Mouse (Mus musculus) hindbrain, embryonic 14.5 days (tissue): Measurements from ENCODE around the gene Slc25a15. TPM values are rescaled to one million over a fixed set of nuclear protein-coding genes. Genes with fewer than 3 reads are reported as not detected.
A peak's percentile ranks its signal among the peaks of the same experiment; 100 is the strongest.

Source experiments
- ATAC-seq: fragments of 200-750 bp; cut with Nextera tagmentation; 2 replicates; pipeline ENCODE4 v1.8.0; 2017; ENCODE audit warnings: moderate number of reproducible peaks, mild to moderate bottlenecking, moderate TSS enrichment, moderate library complexity; ENCODE audit not compliant: low FRiP score
- DNase-seq: peaks from one replicate; pipeline ENCODE4 v3.0.0-alpha.2; 2015; ENCODE audit warnings: low spot score
- H3K27ac ChIP-seq: fragments of 300-500 bp; sonication (generic); 2 replicates; pipeline ENCODE4 v1.5.1; 2014; ENCODE audit warnings: mild to moderate bottlenecking, moderate library complexity
- H3K27me3 ChIP-seq: fragments of 300-500 bp; sonication (generic); 2 replicates; pipeline ENCODE4 v1.6.1; 2014; ENCODE audit warnings: mild to moderate bottlenecking, low read length, mixed read lengths; ENCODE audit not compliant: control insufficient read depth, insufficient read depth
- H3K36me3 ChIP-seq: fragments of 300-500 bp; sonication (generic); replicated peaks from 2 replicates; pipeline ENCODE4 v1.6.1; 2014; ENCODE audit not compliant: control insufficient read depth, insufficient read depth
- H3K4me1 ChIP-seq: fragments of 300-500 bp; sonication (generic); replicated peaks from 2 replicates; pipeline ENCODE4 v1.6.1; 2014; ENCODE audit warnings: antibody characterized with exemption, low read length, mixed read lengths; ENCODE audit not compliant: control insufficient read depth, insufficient read depth
- H3K4me2 ChIP-seq: fragments of 300-500 bp; sonication (generic); replicated peaks from 2 replicates; pipeline ENCODE4 v1.6.1; 2014; ENCODE audit warnings: mild to moderate bottlenecking, moderate library complexity
- H3K4me3 ChIP-seq: fragments of 300-500 bp; sonication (generic); replicated peaks from 2 replicates; pipeline ENCODE4 v1.5.1; 2014; ENCODE audit warnings: mild to moderate bottlenecking, low read length
- H3K9ac ChIP-seq: fragments of 300-500 bp; sonication (generic); 2 replicates; pipeline ENCODE4 v1.6.1; 2014
- H3K9me3 ChIP-seq: fragments of 300-500 bp; sonication (generic); 2 replicates; pipeline ENCODE4 v1.6.1; 2016; ENCODE audit warnings: low read length; ENCODE audit not compliant: control insufficient read depth
- WGBS: fragments of 180-500 bp; shearing (Covaris S2); extraction: QIAGEN DNeasy Blood & Tissue Kit; methylation state at CpG from one replicate; pipeline ENCODE4 v1.1.7; 2014; 5-methylcytosine and 5-hydroxymethylcytosine counted together
- polyA plus RNA-seq: library from polyadenylated mRNA; unstranded; fragments of >200 nt; fragmentation: Nextera tagmentation; extraction: Ambion mirVana; gene quantifications from 2 replicates; pipeline ENCODE4 v1.2.1, GENCODE M21; 2014

Slc25a15 gene
- polyA plus RNA-seq, 1 experiment from 2014 or later = 8.1 TPM

GRCm38 (mm10) chr8:22395256-22395655 lies 3.1 kb downstream of the Slc25a15 start:
- no peaks in the 10 kb centered on the region for H3K9me3 ChIP-seq
- no peak for DNase-seq
- no peak for ATAC-seq
- 94% methylated on average over 8 of the region's 8 CpGs for WGBS
- H3K27ac ChIP-seq = no peak overlapping the region
- H3K4me2 ChIP-seq = no peak overlapping the region
- H3K4me3 ChIP-seq = no peak overlapping the region
- 0 out of 2 replicates have a peak, but pooled peaks cover 5% of the 10 kb centered on the region for H3K4me1 ChIP-seq
- H3K27me3 ChIP-seq = no peaks in the 10 kb centered on the region
- H3K9ac ChIP-seq = no peak overlapping the region
- H3K36me3 ChIP-seq = no peaks in the 10 kb centered on the region

DNA sequence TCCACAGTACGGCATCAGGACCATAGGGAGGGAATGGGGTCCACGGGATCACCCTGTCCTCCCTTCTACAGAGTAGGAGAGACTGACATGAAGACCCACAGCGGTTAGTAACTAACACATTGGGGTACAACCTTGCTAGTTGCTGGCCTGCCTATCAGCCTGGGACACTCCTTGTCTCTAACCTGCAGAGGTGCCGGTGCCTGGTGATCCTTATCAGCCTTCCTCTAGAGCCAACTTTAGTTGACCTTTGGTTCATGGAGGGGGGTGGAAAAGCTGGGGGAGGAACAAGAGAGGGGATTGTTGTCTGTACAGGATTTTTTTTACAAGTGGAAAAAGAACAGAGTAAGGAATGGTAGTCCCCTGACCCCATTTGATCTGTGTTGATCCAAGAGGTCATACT lies 3.9 kb downstream of the Slc25a15 start:
- Histone ChIP-seq H3K27ac (no peak overlapping the region), H3K9ac (no peak overlapping the region), H3K4me2 (no peak overlapping the region), H3K9me3 (no peaks in the 10 kb centered on the region), H3K27me3 (no peaks in the 10 kb centered on the region), H3K4me1 (0 out of 2 replicates have a peak, but pooled peaks cover 5% of the 10 kb centered on the region), H3K36me3 (peaks cover 6% of the 10 kb centered on the region), H3K4me3 (no peak overlapping the region)
- 88% methylated on average over 4 of the region's 4 CpGs for WGBS
- no peak for DNase-seq
- ATAC-seq = no peak

GRCm38 (mm10) chr8:22390766-22391463 lies 7.5 kb downstream of the Slc25a15 start:
- WGBS = 87% methylated on average over 8 of the region's 8 CpGs
- H3K9ac ChIP-seq = no peak overlapping the region
- H3K4me2 ChIP-seq = no peak overlapping the region
- no peaks in the 10 kb centered on the region for H3K27me3 ChIP-seq
- H3K27ac ChIP-seq = no peak overlapping the region
- H3K36me3 ChIP-seq = peaks cover 16% of the 10 kb centered on the region
- H3K4me3 ChIP-seq = no peak overlapping the region
- DNase-seq (no peak), ATAC-seq (no peak)
- H3K9me3 ChIP-seq = no peaks in the 10 kb centered on the region
- no peaks in the 10 kb centered on the region for H3K4me1 ChIP-seq

DNA sequence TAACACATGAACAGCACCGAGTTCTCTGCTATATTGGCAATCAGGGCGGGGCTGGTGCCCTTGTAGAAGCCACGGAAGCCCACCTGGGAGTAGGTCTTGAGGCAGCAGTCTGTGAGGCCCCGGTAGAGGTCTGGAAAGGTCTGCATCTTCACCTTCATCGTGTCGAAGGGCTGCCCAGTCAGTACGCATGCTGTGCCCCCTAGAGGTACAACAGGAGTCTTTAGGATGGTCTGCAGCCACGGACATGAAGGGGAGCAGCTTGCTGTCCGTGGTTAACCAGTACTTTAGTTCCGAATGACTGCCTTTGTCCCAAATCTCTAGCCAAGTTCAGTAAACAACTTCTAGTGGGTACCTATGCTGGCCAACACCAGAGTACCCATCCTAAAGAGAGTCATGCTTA lies 8.5 kb downstream of the Slc25a15 start:
- no peak overlapping the region for H3K27ac ChIP-seq
- DNase-seq = no peak
- H3K9ac ChIP-seq = no peak overlapping the region
- H3K4me2 ChIP-seq = no peak overlapping the region
- WGBS = 86% methylated on average over 10 of the region's 10 CpGs
- no peak overlapping the region for H3K4me3 ChIP-seq
- no peaks in the 10 kb centered on the region for H3K27me3 ChIP-seq
- ATAC-seq = no peak
- H3K36me3 ChIP-seq = peaks cover 16% of the 10 kb centered on the region
- H3K9me3 ChIP-seq = no peaks in the 10 kb centered on the region
- no peaks in the 10 kb centered on the region for H3K4me1 ChIP-seq

DNA sequence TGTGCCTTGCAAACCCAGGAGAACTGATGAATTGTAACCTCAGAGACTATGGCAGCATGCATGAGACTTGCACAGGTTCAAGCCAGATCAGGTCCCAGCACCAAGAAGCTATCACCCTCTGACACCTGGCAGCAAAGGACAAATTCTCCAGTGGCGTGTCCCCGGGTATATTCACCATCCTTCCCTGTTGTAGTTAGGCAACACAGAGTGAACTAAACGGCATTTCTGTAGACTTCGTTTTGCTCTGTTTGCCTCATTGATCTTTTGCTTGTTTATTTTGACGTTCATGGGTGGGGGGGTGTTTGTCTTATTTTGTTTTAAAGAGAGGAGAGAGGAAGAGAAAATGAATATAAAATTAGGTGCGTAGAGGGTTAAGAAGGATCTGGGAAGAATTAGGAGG lies 13.2 kb downstream of the Slc25a15 start:
- WGBS = 95% methylated on average over 6 of the region's 6 CpGs

GRCm38 (mm10) chr8:22382824-22383595 lies 15.4 kb downstream of the Slc25a15 start:
- Histone ChIP-seq H3K36me3 (peaks cover 28% of the 10 kb centered on the region), H3K4me3 (no peak overlapping the region), H3K27ac (no peak overlapping the region), H3K4me1 (no peaks in the 10 kb centered on the region), H3K9ac (no peak overlapping the region), H3K4me2 (no peak overlapping the region), H3K27me3 (no peaks in the 10 kb centered on the region), H3K9me3 (no peaks in the 10 kb centered on the region)
- no peak for ATAC-seq
- 89% methylated on average over 19 of the region's 19 CpGs for WGBS
- no peak for DNase-seq

More for the DNA sequence above, 13.2 kb downstream of the Slc25a15 start:
- no peak overlapping the region for H3K9ac ChIP-seq
- ATAC-seq (no peak), DNase-seq (no peak)
- no peak overlapping the region for H3K4me2 ChIP-seq
- H3K4me3 ChIP-seq = no peak overlapping the region
- H3K27ac ChIP-seq = no peak overlapping the region
- no peaks in the 10 kb centered on the region for H3K9me3 ChIP-seq
- H3K36me3 ChIP-seq = peaks cover 45% of the 10 kb centered on the region
- no peaks in the 10 kb centered on the region for H3K4me1 ChIP-seq
- H3K27me3 ChIP-seq = no peaks in the 10 kb centered on the region

DNA sequence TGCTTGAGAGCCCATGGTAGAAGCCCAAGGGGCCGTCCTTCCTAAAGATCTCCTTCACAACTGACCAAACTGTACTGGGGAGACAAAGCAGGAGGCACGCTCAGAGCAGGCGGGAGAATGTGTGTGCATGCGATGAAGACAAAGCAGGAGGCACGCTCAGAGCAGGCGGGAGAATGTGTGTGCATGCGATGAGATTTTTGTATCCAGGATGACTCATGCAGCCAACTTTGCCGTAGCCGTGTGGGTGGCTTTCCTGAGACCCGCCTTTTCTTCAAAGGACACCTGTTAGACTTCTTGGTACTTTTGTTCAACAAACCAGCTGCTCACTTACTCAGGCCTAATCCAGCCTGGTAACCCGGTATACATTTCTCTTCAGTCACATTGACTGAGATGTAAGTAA lies 17.5 kb downstream of the Slc25a15 start:
- Histone ChIP-seq H3K27me3 (no peaks in the 10 kb centered on the region), H3K36me3 (peaks cover 32% of the 10 kb centered on the region), H3K4me1 (no peaks in the 10 kb centered on the region), H3K9ac (no peak overlapping the region), H3K4me2 (no peak overlapping the region), H3K27ac (no peak overlapping the region), H3K4me3 (no peak overlapping the region), H3K9me3 (no peaks in the 10 kb centered on the region)
- DNase-seq = no peak
- 94% methylated on average over 11 of the region's 11 CpGs for WGBS
- ATAC-seq = no peak

DNA sequence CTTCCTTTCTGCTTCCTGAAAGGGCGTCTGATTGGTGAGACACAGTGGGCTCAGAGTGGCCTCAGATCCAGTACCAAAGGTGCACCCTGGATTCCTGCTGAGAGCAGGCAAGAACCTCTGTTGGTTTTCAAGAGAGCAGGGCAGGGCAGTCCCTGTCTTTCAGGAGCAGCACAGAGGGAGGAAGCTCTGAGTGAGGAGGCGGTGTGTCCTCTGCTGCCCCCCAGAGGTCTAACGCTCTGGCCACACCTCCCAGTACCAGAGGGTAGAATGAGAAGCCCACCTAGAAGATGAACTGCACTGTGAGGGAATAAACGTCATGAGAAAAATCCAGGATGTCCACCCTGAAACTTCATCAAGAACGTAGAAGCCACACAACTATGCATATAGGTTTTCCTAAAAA lies 21.5 kb downstream of the Slc25a15 start:
- no peak overlapping the region for H3K27ac ChIP-seq
- H3K27me3 ChIP-seq = no peaks in the 10 kb centered on the region
- WGBS = 49% methylated on average over 5 of the region's 5 CpGs
- H3K4me3 ChIP-seq = no peak overlapping the region
- no peaks in the 10 kb centered on the region for H3K4me1 ChIP-seq
- ATAC-seq (peak; percentile 76; the same call in 1 of the 2 replicates), DNase-seq (peak; percentile 28)
- H3K9me3 ChIP-seq = no peaks in the 10 kb centered on the region
- no peak overlapping the region for H3K9ac ChIP-seq
- H3K4me2 ChIP-seq = no peak overlapping the region
- peaks cover 19% of the 10 kb centered on the region; the same call in 1 of the 2 replicates for H3K36me3 ChIP-seq

- H3K9me3 ChIP-seq = no peaks in the 10 kb centered on the region
- H3K36me3 ChIP-seq = peaks cover 13% of the 10 kb centered on the region; the same call in 1 of the 2 replicates
- no peak for ATAC-seq
- no peaks in the 10 kb centered on the region for H3K27me3 ChIP-seq
- no peak for DNase-seq
- no peak overlapping the region for H3K4me2 ChIP-seq
- H3K9ac ChIP-seq = no peak overlapping the region
- no peak overlapping the region for H3K27ac ChIP-seq
- H3K4me3 ChIP-seq = no peak overlapping the region
- H3K4me1 ChIP-seq = no peaks in the 10 kb centered on the region
- 92% methylated on average over 5 of the region's 5 CpGs for WGBS
Observed at GRCm38 (mm10) chr8:22376311-22376710, 22.1 kb downstream of the Slc25a15 start.
